Mouse (Mus musculus) left cerebral cortex, postnatal 36 days (tissue): Measurements from ENCODE around the gene Idh1. TPM values are rescaled to one million over a fixed set of nuclear protein-coding genes. Genes with fewer than 3 reads are reported as not detected.
"Not testable (repeated sequence)": the region's sequence is repeated elsewhere in the genome, so short reads cannot be mapped to it uniquely, and the experiment has no call there.

Experiments used
- DNase-seq, 2 experiments: peaks; one replicate each; pipeline ENCODE4 v3.0.0; 2021 to 2022; ENCODE audit warnings: low spot score in 2 of 2, mixed read lengths in 1 of 2
- intact Hi-C: fragments of 180-260 bp; cut with DNase I; formaldehyde crosslinking; loops from one replicate; pipeline ENCODE4 v1.15.1; 2025
- total RNA-seq, 2 experiments: library from RNA; stranded (reverse); gene quantifications; 2 replicates each; pipeline ENCODE4 v1.2.3; 2021

Gene Idh1
- total RNA-seq, result 10 to 100 TPM; 40.2 to 45.9 TPM

DNA sequence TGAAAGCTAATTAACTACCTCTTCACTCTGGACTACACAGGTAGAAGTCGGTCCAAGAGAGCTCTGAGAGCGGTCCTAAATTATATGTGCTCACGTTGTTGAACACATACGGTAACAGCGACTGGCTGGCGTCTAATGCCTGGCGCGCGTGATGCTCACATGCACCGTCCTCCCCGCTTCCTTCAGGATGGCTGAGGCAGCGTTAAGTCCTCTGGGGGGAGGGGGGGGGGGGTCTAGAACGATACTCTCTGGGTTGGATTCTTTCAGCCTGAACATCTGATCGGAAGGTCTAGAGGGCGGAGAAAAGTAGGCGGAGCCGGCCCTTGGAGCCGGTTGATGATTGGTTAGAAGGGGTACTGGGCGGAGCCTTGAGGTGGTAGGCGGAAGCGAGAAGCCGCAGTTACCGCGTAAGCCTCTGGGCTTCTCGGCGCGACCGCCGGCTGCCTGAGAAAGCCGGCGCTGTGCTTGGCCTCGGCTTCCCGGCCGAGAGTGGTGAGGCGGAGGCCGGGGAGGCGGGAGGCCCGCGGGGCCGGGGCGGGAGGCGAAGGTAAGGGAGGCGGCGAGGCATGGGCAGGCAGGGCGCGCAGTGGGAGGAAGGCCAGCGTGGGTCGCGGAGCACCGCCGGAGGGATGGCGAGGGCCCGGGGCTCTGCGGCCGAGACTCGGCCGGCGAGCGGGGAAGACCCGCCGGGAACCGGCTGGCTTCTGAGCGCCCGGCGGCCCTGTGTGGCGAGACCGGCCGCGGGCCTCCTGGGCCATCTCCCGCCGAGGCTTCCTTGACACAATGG, at the start of gene Idh1, which contains the start of gene Pikfyve:
Idh1 (minus strand) TSS at position 214 of the 787 bp plus-strand sequence.
Pikfyve (plus strand) TSS at position 397 of the 787 bp plus-strand sequence.
- DNase-seq, result peak; percentile 95 to 96
- intact Hi-C loops, result no loop called here

DNA sequence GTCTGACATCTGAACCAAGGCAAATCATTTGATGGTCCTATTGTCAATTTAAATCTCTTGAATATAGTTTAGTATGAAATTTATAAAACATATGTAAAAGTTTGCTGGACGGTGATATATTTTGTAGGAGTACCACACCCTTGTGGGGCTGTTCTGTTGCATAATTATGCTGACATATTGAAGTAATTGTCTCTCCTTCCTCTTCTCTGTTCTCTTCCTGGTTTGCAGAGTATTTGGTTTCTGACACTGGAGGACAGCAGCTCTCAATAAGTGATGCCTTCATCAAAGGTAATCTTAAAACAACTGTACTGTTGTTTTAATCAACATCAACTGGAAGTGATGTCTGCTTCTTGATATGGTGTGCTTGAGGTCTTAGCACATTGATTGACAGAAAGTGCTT, 44.3 kb upstream of the Idh1 start:
- intact Hi-C loops, result no loop called here
- no peak for DNase-seq

DNA sequence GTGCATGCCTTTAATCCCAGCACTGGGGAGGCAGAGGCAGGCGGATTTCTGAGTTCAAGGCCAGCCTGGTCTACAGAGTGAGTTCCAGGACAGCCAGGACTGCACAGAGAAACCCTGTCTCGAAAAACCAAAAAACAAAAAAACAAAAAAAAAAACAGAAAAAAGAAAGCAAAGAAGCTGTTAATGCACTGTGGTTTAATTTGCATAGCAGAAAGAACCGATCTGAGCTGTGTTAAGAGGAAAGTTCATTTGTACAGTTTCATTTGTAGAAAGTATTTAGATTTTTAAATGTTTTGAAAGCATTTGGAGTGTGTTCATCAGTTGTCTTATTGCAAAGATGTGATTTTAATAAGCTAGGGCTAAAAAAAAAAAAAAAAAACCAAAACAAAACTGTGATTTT, 43.5 kb upstream of the Idh1 start:
- DNase-seq, intact Hi-C loops: not testable (repeated sequence)

DNA sequence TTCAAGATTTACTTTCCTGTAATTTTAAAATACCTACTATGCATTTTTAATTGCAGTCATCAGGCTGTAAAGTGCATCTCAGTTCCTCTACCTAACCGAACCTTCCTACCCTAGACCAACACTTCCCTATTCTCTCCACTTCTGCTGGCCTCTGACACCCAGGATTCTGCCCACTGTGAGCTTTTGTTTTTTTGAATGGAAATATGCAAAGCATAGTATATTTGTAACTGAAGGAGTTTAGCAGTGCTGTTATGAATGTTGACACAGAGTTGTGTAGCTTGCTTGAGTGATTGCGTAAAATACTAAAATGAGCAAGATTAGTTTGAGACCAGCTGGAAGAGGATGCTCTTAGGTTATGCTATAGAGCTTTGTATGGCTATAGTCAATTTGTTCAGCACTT, 41.4 kb upstream of the Idh1 start:
- intact Hi-C loops, result no loop called here
- DNase-seq, result no peak

DNA sequence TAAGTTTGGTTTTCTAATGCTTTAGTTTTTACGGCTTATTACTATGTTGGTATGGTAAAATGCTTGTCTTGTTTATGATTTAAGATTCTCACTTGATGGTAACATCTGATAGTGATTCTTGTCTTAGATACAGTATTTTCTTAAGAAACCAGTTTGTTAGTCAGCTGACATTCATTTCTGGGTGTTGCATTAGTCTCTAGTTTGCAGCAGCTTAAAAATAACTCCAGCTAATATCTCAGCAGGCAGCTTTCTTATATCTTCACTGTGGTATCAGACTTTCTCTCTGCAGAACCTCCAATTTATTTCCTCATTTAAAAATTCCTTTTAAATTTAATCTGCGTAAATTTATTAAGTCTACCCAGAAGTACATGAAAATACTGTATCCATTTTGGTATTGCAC, 37.4 kb upstream of the Idh1 start:
- no peak for DNase-seq
- intact Hi-C loops, result no loop called here

DNA sequence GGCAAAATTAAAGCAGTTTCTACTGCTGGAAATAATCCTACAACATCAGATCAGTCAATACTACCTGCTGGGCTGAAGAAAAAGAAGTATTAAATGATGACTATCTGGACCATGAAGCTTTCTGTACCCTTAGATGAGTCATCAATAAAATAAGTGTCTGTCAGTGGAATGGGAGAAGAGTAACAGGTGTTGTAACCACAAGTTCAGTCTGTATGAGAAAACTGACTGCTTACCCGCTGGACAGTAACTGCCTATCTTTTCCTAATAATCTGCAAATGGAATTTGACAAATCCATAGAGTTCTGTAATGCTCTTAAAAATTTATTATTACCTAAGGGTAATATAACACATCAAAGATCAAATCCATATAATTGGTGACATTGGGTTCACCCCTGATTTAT, 31.7 kb upstream of the Idh1 start:
- DNase-seq, result no peak
- intact Hi-C loops, result no loop called here

DNA sequence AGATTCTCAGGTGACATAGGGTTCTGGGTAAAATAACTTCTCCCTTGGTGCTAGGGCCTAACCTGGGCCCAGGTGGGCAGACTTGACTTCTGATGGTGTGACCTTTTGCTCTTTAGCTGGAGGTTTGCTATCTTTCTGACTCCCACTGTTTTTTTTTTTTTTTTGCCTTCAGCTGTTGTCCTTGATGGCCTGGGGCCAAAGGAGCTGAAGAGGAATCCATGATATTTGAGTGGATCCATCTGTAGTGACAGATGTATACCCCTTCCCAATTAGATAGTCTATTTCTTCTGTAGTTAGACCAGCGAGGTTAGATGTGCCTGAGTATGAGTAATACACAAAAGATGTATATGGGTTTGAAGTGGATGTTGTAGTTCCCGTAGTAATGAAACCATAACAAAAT, 31.3 kb upstream of the Idh1 start:
- DNase-seq, result no peak
- intact Hi-C loops, result no loop called here

DNA sequence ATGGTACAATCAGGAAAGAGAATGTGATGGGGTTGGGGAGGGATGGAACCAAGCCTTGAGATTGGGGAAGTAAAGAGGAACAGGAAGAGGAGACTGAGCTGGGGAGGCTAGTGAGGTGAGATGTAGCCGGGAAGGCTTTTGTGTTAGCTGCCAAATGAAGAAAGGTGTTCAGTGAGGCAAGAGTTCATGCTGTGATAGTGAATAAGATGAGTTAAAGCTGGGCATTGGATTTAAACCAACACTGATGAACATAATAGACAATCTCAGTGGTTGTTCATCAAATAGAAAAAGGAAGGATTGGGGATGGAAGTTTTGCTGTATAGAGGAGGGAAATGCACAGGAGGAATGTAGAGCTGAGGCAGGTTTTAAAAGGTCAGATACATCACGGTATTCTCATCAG, 26.9 kb upstream of the Idh1 start:
- intact Hi-C loops, result no loop called here
- DNase-seq, result no peak

DNA sequence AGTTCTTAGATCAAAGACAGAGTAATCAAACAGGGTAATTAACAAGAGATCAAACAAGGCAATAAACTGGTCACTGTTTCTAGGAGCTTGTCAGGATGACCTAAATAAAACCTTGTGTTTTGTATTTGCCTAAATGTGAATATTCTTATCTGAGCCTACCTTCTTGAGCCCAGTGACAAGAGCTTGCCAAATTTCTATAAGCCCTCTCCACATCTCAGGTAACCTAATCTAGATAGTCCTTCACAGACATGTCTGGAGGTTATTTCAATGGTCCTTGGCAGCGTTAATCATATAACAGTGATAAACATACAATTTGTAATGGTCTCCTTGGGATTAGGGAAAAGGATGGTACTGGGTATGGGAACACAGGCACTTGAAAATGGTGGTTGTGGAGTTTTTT, 18.0 kb upstream of the Idh1 start:
- intact Hi-C loops, result no loop called here
- DNase-seq, result no peak

DNA sequence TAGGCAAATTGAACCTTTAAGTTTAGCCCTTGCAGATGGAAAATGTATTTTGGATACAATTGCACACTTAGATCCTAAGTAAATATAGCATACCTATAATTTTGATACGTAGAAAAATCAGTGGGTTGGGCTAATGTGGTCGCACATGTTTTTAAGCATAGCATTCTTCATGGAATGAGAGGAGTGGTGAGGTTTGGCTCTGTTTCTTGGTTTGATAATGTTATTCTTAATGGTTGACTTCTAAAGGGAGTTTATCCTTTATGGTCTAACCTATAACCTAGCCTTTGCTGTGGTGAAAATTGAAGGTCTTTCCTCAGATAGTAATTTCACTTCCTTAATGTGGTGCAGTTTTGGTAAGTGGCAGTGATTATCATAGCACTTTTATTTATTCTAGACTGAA, 12.6 kb upstream of the Idh1 start:
- intact Hi-C loops, result no loop called here
- DNase-seq, result no peak

DNA sequence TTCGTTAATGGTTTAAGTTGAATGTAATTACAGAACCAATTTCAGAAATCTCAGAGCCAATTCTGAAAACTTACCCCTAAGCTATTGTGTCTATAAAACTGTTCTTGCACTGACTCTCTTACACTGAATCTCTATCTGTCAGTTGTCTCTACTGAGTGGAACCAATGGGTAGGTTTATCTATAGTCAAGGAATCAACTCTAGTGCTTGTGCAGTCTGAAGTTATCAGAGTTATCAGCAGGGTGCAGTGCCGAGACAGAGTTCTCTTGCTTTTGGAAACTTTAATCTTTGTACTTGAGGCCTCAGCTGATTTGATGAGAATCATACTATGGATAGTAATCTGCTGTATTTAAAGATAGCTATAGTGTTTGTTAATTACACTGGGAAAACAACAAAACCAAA, 12.1 kb upstream of the Idh1 start:
- no peak for DNase-seq
- intact Hi-C loops, result no loop called here

DNA sequence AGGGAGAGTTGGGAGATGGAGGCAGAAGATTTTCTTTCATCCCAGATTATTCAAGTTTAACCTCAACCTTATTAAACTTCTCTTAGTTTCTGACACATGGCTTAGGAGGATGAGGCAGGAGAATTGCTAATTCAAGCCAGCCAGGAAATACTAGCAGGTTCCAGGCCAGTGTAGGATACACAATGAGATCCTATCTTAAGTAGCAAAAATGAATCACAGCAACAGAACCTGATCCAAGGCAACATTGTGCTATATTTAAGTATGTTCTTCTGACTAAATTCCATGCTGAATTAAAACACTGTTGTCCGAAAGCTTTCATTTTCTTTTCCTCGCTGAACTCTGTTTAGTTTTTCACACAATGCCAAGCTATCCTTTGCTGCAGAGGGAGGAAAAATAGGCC, 6.9 kb upstream of the Idh1 start:
- DNase-seq, result no peak
- intact Hi-C loops, result no loop called here

DNA sequence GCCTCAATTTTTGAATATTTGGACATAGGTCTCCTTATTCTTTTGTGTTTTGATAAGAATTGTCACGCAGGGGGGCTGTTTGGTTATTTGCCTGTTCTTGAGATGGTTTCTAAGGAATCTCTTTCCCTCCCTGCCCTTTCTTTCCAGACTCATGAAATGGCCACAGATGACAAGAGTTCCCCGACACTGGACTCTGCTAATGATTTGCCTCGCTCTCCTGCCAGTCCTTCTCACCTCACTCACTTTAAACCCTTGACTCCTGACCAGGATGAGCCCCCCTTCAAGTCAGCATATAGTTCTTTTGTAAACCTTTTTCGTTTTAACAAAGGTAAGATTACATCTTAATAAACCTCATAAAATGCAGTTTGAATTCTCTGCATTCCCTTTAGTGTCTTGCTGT, 3.9 kb upstream of the Idh1 start:
- intact Hi-C loops, result no loop called here
- DNase-seq, result no peak

DNA sequence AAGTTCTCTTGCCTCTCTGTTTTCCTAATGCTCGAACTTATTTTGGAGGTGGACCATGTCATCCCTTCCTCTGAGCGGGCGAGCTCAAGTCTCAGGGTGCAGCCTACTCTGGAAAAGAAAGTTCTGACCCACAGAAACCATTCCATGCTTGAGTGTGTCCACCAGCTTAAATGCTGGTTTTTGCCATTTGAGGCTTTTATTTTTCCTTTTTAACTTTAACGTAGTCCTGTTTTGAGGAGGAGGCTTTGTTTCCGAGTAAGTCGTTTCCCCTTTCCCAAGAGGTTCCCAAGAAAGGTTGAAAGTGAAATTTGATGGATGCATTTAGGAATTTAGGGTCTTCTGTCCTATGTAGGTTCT, 752 bp upstream of the Idh1 start:
- intact Hi-C loops, result no loop called here
- no peak for DNase-seq

DNA sequence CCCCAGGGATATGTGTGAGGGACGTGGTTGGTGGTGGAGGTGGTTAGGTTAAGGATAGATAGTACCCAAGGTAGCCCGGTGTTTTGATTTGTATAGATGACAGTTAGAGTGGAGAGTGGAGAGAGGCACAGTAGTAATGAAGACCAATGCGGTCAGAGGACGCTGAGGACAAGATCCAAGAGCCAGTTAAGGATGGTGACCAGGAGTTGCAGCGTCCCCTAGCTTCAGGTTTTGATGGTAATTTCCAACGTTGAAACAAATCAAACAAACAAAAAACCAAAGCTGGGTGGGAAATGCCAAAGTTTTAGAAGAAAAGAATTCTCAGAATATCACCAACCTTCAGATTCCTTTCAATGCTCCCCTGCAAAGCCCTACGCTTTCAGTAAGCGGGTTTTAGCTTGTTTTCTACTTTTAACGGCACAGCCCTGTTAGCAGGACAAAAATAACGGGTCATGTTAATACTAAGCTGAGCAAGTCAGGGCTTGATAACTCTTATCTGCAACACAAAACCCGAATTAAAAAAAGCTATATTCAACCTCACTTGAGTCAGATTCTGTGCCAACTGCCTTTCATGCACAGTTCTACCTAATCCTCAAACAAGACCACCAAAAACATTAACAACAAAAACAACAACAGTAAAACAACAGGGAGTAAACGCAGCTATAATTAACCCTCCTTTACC, 635 bp downstream of the Idh1 start:
- DNase-seq, result no peak
- intact Hi-C loops, result no loop called here

DNA sequence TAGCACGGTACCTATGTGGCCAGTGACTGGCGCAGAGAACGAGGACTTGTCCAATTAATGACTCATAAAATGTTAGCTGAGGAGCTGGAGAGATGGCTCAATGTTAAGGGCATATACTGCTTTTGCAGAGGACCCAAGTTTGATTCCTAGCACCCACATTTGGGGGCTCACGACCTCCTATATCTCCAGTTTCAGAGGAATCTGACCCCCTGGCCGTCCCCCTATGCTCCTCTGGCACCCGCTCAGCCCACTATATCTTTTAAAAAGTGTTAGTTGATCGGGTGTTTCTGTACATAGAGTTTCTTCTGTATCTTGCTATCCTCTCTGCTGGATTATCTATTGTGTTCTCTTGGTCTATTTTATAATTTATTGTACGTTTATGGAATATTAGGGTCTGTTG, 1.3 kb downstream of the Idh1 start:
- DNase-seq, result no peak
- intact Hi-C loops, result no loop called here

DNA sequence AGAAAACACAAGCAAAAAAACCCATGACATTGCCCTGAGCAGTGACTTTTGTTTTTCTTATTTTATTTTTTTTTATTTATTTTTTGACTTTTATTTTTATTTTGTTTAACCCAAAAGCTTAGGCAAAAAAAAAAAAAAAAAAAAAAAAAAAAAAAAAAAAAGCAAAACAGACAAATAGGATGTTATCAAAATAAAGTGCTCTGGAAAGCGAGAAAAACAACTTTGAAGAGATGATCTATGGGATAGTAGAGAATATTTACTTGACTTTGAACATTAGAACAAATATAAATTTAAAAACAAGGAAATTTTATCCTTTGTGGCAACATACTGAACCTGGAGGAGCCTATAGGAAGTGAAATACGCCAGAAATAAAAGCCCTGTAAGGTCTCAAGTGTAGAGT, 2.3 kb downstream of the Idh1 start:
- intact Hi-C loops, result no loop called here
- no peak for DNase-seq

DNA sequence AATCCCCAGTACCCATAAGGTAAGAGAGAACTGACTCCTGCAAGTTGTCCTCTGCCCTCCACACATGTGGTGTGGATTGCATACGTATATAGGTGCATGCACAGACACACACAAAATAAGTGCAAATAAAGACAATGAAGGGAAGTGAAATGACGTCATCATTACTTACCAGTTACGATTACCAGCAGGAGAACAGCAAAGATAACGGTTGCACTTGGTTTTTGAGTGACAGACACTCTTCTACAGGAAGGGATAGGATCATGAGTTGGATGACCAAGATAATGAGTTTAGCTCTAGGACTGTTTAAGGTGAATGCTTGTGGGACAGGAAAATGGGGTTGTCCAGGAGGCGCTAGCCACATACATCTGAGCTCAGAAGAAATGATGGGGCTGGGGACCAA, 4.8 kb downstream of the Idh1 start:
- intact Hi-C loops, result no loop called here
- no peak for DNase-seq

DNA sequence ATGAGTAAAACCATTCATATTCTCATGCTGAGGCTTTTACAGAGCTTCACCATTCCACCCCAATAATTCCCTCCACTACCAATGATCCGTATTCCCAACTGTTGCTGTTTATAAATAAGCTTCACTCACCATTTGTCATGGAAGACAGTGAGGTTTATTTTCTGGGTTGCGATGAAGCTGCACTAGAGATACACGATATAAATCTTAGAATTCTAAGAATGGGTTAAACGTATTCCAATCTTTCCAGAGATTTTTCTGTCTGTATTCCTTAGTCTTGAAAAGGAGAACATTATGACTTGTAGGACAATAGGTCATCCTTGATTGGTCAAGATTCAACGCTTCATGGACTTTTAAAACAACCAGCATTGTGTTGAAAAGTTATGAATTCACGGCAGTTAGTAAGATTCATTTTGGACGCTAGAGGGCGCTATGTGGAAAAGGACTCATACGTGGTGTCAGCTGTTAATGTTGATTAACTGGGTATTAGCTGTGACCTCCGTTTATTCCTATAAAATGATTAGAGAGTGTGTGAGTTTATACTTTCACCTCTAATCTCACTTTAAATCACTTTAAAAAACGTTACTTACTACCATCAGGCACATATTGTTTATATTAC, 6.6 kb downstream of the Idh1 start:
- DNase-seq, result peak in 1 of 2 experiments; percentile 28
- intact Hi-C loops, result loop anchor here (1.0 to 10.0 kb wide), 3 partner anchors 67 to 1515 kb away; no protein-coding TSS in a partner anchor

DNA sequence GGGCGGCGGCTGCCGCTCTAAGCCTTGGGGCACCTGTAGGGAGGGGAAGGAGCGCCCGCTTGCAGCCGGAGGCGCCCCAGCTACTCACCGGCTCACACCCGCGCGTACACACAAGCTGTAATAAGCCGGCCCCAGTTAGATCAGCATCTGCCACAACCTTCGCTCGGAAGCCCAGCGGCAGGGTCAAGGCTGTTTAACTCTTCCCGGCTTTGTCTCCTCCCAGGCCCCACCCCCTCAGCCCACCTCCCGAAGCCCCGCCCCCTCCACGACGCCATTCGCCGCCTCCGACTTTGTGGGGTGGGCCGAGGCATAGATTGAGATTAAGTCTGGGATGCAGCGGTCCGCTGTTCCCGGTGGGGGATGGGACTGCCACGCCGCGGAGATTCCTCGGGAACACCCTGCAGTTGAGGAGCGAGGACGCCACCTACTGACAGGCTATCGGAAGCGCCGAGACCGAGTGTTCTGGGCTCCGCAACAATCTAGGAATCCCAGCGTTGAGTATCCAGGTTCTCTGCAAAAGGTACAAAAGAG, 7.3 kb downstream of the Idh1 start:
- peak; percentile 95 to 97 for DNase-seq
- intact Hi-C loops, result loop anchor here (5.0 to 10.0 kb wide), 2 partner anchors 132 to 1514 kb away; no protein-coding TSS in a partner anchor
